Mouse (Mus musculus): Measurements from ENCODE around the gene Pcsk5. TPM values are rescaled to one million over a fixed set of nuclear protein-coding genes. Genes with fewer than 3 reads are reported as not detected.

The Pcsk5 gene
- polyA plus RNA-seq, 1 experiment from 2014 or later, result 23.1 TPM

DNA sequence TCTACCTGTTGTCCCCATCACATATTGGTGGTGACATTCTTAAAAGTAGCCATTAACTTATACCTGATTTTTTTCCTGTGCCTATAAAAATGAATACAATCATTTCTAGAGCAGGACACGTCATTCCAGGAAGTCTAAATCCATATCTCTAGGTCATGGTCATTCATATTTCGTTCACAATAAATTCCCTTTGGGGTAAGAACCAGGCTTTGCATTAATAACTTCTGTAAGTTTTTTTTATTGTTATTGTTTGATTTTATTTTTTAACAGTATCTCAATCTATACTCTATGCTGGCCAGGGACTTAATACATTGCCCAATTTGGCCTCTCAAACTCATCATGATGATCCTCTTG lies 408.9 kb downstream of the Pcsk5 start:
- Histone ChIP-seq H3K27me3 (no peaks in the 10 kb centered on the region), H3K27ac (no peak overlapping the region), H3K4me1 (no peaks in the 10 kb centered on the region; the same call in 1 of the 2 replicates), H3K4me3 (no peak overlapping the region), H3K4me2 (replicated peaks) (no peak overlapping the region), H3K9ac (no peak overlapping the region), H3K9me3 (no peaks in the 10 kb centered on the region), H3K36me3 (no peaks in the 10 kb centered on the region)
- ATAC-seq (ENCODE audit: low FRiP score, low read depth), result no peak
- WGBS, result 83% methylated on average over 2 of the region's 2 CpGs

DNA sequence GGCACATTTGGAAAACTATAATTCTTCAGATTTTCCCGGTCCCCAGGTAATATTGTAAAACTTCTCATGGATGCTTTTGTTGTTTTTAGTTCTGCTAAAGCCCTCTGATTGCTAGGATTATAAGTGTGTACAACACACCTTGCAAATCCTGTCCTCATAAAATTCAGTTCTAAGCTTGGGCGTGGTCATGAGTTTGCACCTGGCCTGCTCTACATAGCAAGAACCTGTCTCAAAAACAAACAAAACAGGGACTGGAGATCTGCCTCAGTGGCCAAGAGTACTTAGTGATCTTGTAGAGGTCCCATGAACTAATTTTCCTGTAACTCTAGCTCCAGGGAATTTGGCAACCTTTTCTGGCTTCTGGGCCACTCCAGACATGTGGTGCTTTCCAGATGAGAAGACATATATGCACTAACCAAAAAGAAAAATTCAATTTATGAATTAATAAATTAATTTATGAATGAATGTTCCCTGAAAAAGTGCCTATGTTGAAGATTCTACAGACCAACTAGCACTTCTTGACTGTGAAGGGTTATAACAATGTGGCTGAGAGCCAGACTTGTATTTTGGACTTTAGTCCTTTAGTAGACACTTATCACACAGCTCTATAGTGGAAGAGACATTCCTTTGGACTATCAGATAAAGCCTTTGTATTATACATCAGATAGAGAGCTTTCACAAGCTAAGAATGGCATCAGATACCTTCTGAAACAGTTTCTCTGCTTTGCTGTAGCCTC lies 409.4 kb downstream of the Pcsk5 start:
- H3K4me3 ChIP-seq, result no peak overlapping the region
- ATAC-seq (ENCODE audit: low FRiP score, low read depth), result no peak

DNA sequence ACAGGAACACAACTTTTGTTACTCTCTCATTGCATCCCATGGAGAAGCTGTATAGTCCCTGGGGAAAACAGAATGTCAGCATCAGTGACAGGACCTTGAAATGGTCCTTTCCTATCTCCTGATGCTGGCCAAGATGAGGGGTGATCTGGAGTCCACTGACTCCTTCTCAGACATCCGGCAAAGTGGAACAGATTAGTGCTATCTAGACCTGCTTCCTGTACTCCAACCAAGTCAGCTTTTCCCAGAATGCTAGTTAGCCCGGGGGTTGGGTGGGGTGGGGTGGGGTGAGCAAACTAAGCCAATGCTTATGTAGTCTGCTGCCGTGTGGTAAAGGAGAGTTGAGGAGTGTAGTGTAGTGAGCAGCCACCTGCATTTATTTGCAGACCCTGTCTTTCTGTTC lies 414.1 kb downstream of the Pcsk5 start:
- H3K27ac ChIP-seq, result no peak overlapping the region
- no peak overlapping the region for H3K9ac ChIP-seq
- H3K27me3 ChIP-seq, result no peaks in the 10 kb centered on the region
- no peak for ATAC-seq (ENCODE audit: low FRiP score, low read depth)
- no peaks in the 10 kb centered on the region for H3K9me3 ChIP-seq
- no peak overlapping the region for H3K4me2 ChIP-seq (replicated peaks)
- H3K4me3 ChIP-seq, result no peak overlapping the region
- WGBS, result 74% methylated on average over 3 of the region's 3 CpGs
- H3K36me3 ChIP-seq, result no peaks in the 10 kb centered on the region
- H3K4me1 ChIP-seq, result no peaks in the 10 kb centered on the region; the same call in 1 of the 2 replicates

More for the DNA sequence above, 409.4 kb downstream of the Pcsk5 start:
- no peak overlapping the region for H3K4me2 ChIP-seq (replicated peaks)
- WGBS, result 75% methylated on average over 2 of the region's 2 CpGs
- H3K27ac ChIP-seq, result no peak overlapping the region
- no peak overlapping the region for H3K9ac ChIP-seq
- H3K9me3 ChIP-seq, result no peaks in the 10 kb centered on the region
- no peaks in the 10 kb centered on the region for H3K27me3 ChIP-seq
- H3K36me3 ChIP-seq, result no peaks in the 10 kb centered on the region
- H3K4me1 ChIP-seq, result no peaks in the 10 kb centered on the region; the same call in 1 of the 2 replicates

DNA sequence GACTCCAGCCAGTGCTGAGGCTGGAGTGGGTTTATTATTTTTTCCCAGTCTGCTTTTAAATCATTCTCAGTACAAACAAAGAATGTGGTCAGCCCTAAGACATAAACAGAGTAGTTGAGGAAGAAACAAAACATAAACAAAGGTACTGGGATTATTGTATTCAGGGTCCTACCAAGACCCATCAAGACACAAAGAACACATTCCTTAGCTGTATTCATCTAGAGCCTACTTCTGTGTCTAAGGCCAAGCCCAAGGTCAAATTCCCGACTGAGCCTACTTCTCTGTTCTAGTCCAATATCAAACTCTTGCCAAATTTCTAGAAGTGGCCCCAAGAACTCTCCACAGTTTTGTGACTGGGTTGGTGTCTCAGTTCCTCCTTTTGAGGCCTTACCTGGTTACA lies 419.6 kb downstream of the Pcsk5 start:
- Histone ChIP-seq H3K27ac (no peak overlapping the region), H3K4me1 (no peaks in the 10 kb centered on the region), H3K9ac (no peak overlapping the region), H3K4me3 (no peak overlapping the region), H3K27me3 (no peaks in the 10 kb centered on the region), H3K9me3 (no peaks in the 10 kb centered on the region), H3K36me3 (no peaks in the 10 kb centered on the region), H3K4me2 (replicated peaks) (no peak overlapping the region)
- WGBS, result 84% methylated on average over 1 of the region's 1 CpGs
- no peak for ATAC-seq (ENCODE audit: low FRiP score, low read depth)

DNA sequence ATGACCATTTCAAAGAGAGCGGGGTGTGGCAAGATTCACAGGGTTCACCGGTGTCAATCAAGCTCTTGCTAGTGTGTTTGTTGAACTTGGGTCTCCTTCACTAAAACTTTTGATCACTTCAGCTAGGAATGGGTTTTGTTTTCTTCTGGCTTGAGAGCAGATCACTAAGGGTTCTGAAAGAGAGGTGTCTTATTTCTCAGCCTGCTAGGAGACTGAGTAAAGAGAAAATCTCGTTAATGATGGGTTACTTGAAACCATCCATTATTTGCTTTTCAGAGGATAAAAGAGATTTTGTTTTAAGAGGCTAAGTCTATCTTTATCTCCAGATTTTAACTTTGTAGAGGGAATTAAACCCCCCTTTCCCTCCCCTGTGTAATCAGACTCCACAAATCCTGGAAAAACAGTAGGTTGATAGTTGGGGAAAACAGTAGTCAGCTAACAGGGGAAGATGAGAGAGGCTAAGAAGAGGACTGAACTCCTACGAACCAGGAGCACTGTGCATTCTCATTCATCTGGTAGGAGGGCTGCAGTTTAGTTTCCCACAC lies 424.4 kb downstream of the Pcsk5 start:
- no peaks in the 10 kb centered on the region for H3K9me3 ChIP-seq
- H3K27me3 ChIP-seq, result no peaks in the 10 kb centered on the region
- WGBS, result 63% methylated on average over 4 of the region's 4 CpGs
- H3K4me2 ChIP-seq (replicated peaks), result no peak overlapping the region
- H3K36me3 ChIP-seq, result no peaks in the 10 kb centered on the region
- no peak overlapping the region for H3K9ac ChIP-seq
- H3K4me1 ChIP-seq, result no peaks in the 10 kb centered on the region
- H3K27ac ChIP-seq, result no peak overlapping the region
- no peak overlapping the region for H3K4me3 ChIP-seq
- no peak for ATAC-seq (ENCODE audit: low FRiP score, low read depth)

DNA sequence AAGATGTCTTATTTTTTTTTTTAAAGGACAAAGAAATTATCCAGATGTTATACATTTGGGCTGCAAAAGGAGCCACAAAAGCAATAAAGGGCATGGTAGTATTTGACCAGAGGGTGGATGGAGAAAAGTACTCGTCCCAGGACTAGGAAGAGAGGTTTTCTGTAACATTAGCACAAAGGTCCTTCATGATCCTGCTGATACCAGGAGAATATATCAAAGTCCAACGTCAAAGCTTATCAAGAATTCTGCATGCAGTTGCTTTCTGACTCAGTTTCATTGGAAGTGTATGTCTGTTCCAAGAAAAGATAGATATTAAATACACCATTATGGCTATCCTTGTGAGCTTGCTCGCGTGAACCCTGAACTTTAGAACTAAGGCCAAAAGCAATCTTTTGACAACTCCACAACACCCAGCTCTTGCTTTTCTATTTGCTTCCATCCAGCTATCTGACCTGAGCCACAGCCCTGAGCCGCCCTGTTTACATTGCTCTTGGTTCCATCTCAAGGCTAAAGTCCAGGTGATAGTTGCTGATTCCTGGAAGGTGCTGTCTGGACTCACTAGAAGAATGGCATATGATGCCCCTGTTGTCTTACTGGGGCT lies 426.9 kb downstream of the Pcsk5 start:
- Histone ChIP-seq H3K4me2 (replicated peaks) (no peak overlapping the region), H3K4me3 (no peak overlapping the region), H3K9me3 (peaks cover 9% of the 10 kb centered on the region), H3K27me3 (no peaks in the 10 kb centered on the region), H3K36me3 (no peaks in the 10 kb centered on the region), H3K27ac (no peak overlapping the region), H3K4me1 (no peaks in the 10 kb centered on the region), H3K9ac (no peak overlapping the region)
- WGBS, result 80% methylated on average over 5 of the region's 5 CpGs
- no peak for ATAC-seq (ENCODE audit: low FRiP score, low read depth)

DNA sequence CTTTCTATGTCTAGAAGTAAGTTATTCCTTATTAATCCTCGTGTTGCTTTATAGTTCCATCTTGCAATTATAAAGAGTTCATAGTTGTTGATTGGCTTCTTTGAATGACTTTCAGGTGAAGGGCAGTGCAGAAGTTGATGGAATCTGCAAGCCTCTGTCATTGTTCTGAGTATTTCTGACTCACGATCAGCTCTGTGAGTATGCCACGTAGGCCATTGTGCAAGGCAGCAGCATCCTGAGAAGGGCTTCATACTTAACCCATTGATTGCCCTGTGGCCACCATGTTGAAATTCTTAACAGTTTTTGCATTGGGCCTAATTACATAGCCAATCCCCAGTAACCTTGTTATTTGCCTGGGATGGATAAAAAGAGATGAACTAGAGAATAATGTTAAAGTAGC lies 428.1 kb downstream of the Pcsk5 start:
- no peaks in the 10 kb centered on the region for H3K27me3 ChIP-seq
- ATAC-seq (ENCODE audit: low FRiP score, low read depth), result no peak
- no peaks in the 10 kb centered on the region for H3K4me1 ChIP-seq
- WGBS, result 66% methylated on average over 3 of the region's 3 CpGs
- no peak overlapping the region for H3K9ac ChIP-seq
- H3K9me3 ChIP-seq, result peaks cover 9% of the 10 kb centered on the region
- H3K36me3 ChIP-seq, result no peaks in the 10 kb centered on the region
- no peak overlapping the region for H3K4me3 ChIP-seq
- no peak overlapping the region for H3K4me2 ChIP-seq (replicated peaks)
- no peak overlapping the region for H3K27ac ChIP-seq

DNA sequence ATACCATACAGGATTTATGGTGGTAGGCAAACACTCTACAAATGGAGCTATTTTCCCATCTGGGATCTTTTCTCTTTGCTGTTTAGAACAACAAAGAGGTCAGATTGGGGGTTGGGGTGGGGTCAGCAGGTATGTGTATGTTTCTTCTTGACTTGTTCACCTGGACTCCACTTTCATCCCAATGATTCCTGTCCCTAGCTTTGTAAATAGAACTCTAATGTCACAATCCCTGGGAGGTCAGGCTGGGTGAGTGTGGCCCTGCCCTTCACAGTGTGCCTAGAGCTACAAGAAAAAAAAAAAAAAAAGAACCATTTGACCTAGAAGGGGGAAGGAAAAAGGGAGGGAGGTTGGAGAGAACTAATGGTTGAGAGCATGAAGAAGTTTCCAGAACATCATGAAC lies 428.8 kb downstream of the Pcsk5 start:
- no peak overlapping the region for H3K27ac ChIP-seq
- H3K4me1 ChIP-seq, result no peaks in the 10 kb centered on the region
- no peaks in the 10 kb centered on the region for H3K27me3 ChIP-seq
- H3K36me3 ChIP-seq, result no peaks in the 10 kb centered on the region
- no peak overlapping the region for H3K4me3 ChIP-seq
- no peak overlapping the region for H3K4me2 ChIP-seq (replicated peaks)
- no peak overlapping the region for H3K9ac ChIP-seq
- H3K9me3 ChIP-seq, result peaks cover 9% of the 10 kb centered on the region
- no peak for ATAC-seq (ENCODE audit: low FRiP score, low read depth)

DNA sequence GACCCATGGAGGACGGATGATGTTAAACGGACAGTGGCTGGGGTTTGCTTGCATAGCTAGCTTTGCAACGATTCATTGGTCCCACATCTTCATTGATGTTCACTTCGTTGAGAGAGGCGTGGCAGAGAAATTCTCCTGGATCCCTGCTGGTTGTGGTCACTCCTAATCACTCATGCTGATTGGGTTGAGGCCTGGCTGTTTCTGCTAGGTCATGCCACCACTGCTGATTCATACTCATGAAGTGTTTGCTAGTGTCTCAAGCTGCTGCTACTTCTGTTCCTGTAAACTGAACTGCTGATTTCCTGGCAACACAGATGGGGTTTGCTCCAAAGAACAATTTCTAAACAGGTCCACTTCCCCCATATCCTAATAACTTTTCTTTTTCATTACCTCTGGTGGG lies 430.6 kb downstream of the Pcsk5 start:
- peaks cover 9% of the 10 kb centered on the region for H3K9me3 ChIP-seq
- no peaks in the 10 kb centered on the region for H3K4me1 ChIP-seq
- H3K4me3 ChIP-seq, result no peak overlapping the region
- no peaks in the 10 kb centered on the region for H3K27me3 ChIP-seq
- no peak overlapping the region for H3K27ac ChIP-seq
- H3K36me3 ChIP-seq, result no peaks in the 10 kb centered on the region
- no peak overlapping the region for H3K4me2 ChIP-seq (replicated peaks)
- 94% methylated on average over 5 of the region's 5 CpGs for WGBS
- no peak overlapping the region for H3K9ac ChIP-seq
- no peak for ATAC-seq (ENCODE audit: low FRiP score, low read depth)

DNA sequence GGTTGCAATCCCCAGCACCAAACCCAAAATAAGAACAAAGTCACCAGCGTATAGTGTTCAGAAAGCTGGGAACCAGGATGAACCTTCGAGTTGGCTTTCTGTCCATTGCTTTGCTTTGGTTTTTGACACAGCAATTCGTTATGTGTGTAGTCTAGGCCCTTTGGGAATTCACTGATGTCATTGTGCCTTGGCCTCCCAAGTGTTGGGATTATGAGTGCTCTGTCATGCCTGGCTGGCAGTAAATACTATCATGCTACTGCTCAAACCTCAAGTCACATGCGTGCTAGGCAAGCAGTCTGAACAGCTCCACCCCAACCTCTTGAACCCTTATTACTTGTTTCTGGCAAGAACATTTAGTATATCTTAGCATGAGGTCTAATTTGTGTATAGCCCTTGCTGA lies 434.3 kb downstream of the Pcsk5 start:
- Histone ChIP-seq H3K27me3 (no peaks in the 10 kb centered on the region), H3K9me3 (peaks cover 9% of the 10 kb centered on the region), H3K9ac (no peak overlapping the region), H3K36me3 (peaks cover 26% of the 10 kb centered on the region), H3K4me1 (no peaks in the 10 kb centered on the region), H3K27ac (no peak overlapping the region), H3K4me2 (replicated peaks) (no peak overlapping the region), H3K4me3 (no peak overlapping the region)
- no peak for ATAC-seq (ENCODE audit: low FRiP score, low read depth)
- WGBS, result 91% methylated on average over 4 of the region's 4 CpGs

DNA sequence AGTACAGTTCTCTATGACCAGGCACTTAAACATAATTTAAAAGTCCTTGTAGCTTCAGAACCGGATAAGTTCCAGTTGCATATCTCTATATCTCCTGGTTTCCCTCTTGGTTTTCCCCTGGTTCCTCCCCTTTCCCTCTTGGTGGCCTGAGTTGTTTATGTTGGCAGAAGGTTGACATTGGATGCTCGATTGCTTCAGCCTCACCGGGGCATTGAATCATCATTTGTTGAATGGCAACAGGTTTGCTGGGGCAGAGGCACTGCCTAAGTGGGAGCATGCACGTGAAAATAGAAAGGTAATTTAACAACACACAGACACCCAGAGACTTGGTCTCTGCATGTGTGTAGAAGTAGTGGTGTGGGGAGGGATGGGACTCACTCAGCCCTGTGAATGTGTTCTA lies 436.9 kb downstream of the Pcsk5 start:
- Histone ChIP-seq H3K4me1 (no peaks in the 10 kb centered on the region), H3K9me3 (no peaks in the 10 kb centered on the region), H3K4me3 (no peak overlapping the region), H3K4me2 (replicated peaks) (no peak overlapping the region), H3K27ac (no peak overlapping the region), H3K9ac (no peak overlapping the region), H3K36me3 (peaks cover 41% of the 10 kb centered on the region), H3K27me3 (no peaks in the 10 kb centered on the region)
- WGBS, result 82% methylated on average over 4 of the region's 4 CpGs
- ATAC-seq (ENCODE audit: low FRiP score, low read depth), result no peak

DNA sequence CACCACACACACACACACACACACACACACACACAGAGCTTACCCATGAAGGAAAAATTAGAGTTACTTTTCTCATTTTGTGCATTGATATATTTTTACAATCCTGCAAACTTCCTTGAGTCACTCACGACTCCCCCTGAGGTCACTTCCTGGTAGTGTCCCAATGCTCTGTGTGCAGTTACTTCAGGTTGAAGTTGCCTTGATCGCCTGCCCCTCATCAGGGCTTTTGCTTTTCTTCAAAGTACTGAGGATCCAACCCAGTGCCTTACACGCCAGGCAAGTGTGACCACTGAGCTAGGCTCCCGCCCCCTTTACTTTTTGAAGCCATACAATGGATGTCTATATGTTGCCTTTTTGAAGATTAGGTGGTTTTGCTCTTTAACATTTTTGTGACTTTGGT lies 437.5 kb downstream of the Pcsk5 start:
- H3K36me3 ChIP-seq, result peaks cover 41% of the 10 kb centered on the region
- H3K27ac ChIP-seq, result no peak overlapping the region
- WGBS, result 85% methylated on average over 4 of the region's 4 CpGs
- no peak for ATAC-seq (ENCODE audit: low FRiP score, low read depth)
- peaks cover 4% of the 10 kb centered on the region; the same call in 1 of the 2 replicates for H3K4me1 ChIP-seq
- H3K4me3 ChIP-seq, result no peak overlapping the region
- H3K9ac ChIP-seq, result no peak overlapping the region
- no peaks in the 10 kb centered on the region for H3K27me3 ChIP-seq
- no peaks in the 10 kb centered on the region for H3K9me3 ChIP-seq
- no peak overlapping the region for H3K4me2 ChIP-seq (replicated peaks)

DNA sequence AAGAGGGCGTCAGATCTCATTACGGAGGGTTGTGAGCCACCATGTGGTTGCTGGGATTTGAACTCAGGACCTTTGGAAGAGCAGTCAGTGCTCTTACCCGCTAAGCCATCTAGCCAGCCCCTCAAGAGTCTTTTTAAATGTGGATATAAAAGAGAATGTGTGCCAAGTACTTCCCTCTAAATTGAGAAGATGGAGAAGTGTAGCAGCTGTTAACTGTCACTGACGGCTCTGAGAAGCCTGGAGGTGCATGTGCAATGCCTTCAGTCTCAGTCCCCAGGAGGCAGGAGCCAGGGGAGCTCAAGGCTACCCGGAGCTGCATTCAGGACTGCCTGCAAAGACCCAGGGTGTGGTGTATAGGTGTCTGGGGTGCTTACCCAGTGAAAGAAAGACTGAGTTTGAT lies 439.5 kb downstream of the Pcsk5 start:
- peaks cover 15% of the 10 kb centered on the region for H3K4me1 ChIP-seq
- no peaks in the 10 kb centered on the region for H3K27me3 ChIP-seq
- H3K9ac ChIP-seq, result no peak overlapping the region
- H3K4me3 ChIP-seq, result no peak overlapping the region
- H3K9me3 ChIP-seq, result no peaks in the 10 kb centered on the region
- no peak overlapping the region for H3K4me2 ChIP-seq (replicated peaks)
- peaks cover 41% of the 10 kb centered on the region for H3K36me3 ChIP-seq
- 81% methylated on average over 5 of the region's 5 CpGs for WGBS
- no peak overlapping the region for H3K27ac ChIP-seq
- ATAC-seq (ENCODE audit: low FRiP score, low read depth), result no peak

All from limb, embryonic 13.5 days (tissue).